Mouse (Mus musculus): ENCODE data around the gene Iqsec3. TPM values are rescaled to one million over a fixed set of nuclear protein-coding genes. Genes with fewer than 3 reads are reported as not detected.
A peak's percentile ranks its signal among the peaks of the same experiment; 100 is the strongest.
"Not testable (repeated sequence)": the region's sequence is repeated elsewhere in the genome, so short reads cannot be mapped to it uniquely, and the experiment has no call there.

Iqsec3 gene
- polyA plus RNA-seq, 1 experiment, result 0.23 TPM

DNA sequence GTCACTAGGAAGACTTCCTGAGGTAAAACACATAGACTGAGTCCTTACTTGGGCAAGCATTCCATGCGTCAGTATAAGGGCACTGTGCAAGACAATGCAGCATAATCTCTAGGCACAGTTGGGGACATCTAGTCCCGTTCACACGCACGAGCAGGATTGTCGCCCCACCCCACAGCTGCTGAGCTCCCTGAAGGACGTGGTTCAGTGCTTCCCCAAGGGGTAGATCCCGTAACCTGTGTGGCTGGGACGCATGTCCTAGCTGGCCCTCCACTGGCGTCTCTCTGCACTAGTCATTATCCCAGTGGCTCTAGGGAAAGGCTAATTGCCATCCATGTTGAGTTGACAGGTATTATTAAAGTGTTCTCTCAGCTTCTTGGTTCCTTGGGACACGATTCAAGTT lies 91.4 kb downstream of the Iqsec3 start:
- Histone ChIP-seq H3K4me1 (ENCODE audit: control insufficient read depth, insufficient read depth, insufficient read length, low read length) (no peaks in the 10 kb centered on the region), H3K4me3 (ENCODE audit: low read depth, low read length) (no peak overlapping the region), H3K36me3 (ENCODE audit: control insufficient read depth, insufficient read depth, low read length) (no peaks in the 10 kb centered on the region), H3K27ac (ENCODE audit: insufficient read depth, low read depth, low read length) (no peak overlapping the region), H3K27me3 (ENCODE audit: control insufficient read depth, insufficient read depth, low read length) (no peaks in the 10 kb centered on the region)
- WGBS, result 54% methylated on average over 10 of the region's 10 CpGs
- TF ChIP-seq POLR2A (IDR thresholded peaks at IDR 0.05; ENCODE audit: low read depth, low read length) (no peak), CTCF (IDR thresholded peaks at IDR 0.05; ENCODE audit: extremely low read depth, insufficient read length, insufficient replicate concordance, low read depth, low read length) (no peak)

DNA sequence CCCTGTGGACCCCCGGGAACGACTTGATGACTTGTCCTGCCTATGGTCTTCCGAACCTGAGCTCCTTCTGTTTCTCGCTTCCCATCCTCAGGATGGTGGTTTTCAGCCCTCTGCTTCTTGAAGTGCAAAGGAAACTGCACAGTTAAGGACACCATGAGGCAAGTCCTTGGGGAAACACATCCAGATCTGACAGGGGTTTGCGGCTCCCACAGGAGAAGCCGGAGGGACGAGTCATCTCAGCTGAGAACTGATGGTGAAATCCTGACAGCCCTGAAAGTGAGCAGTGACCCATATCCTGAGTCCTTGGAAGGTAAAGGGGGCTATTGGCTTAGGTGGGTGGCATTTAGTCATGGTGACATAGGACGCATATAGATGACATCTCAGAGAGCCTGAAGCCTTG lies 92.9 kb downstream of the Iqsec3 start:
- WGBS, result 79% methylated on average over 8 of the region's 8 CpGs
- TF ChIP-seq CTCF (IDR thresholded peaks at IDR 0.05; ENCODE audit: extremely low read depth, insufficient read length, insufficient replicate concordance, low read depth, low read length) (no peak), POLR2A (IDR thresholded peaks at IDR 0.05; ENCODE audit: low read depth, low read length) (no peak)

DNA sequence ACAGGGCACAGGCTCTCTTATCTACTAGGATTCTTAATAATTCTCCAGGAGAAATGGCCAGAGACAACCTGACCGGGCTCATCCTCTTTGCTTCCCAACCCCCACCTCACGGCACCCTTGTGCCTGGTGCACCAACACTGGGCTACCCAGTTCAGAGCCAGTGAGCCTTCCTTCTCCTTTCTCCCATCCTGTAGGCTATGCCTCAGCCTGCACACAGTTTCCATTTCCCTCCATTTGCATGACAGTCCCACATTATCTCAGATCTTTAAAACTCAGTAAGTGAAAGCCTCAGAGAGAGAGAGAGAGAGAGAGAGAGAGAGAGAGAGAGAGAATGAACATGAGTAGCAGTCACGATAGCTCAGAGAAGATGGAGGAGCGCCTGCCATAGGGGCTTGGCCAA lies 95.2 kb downstream of the Iqsec3 start:
- TF ChIP-seq CTCF (IDR thresholded peaks at IDR 0.05; ENCODE audit: extremely low read depth, insufficient read length, insufficient replicate concordance, low read depth, low read length) (no peak), POLR2A (IDR thresholded peaks at IDR 0.05; ENCODE audit: low read depth, low read length) (no peak)
- no peak overlapping the region for H3K27ac ChIP-seq (ENCODE audit: insufficient read depth, low read depth, low read length)
- 46% methylated on average over 4 of the region's 4 CpGs for WGBS
- no peak overlapping the region for H3K4me3 ChIP-seq (ENCODE audit: low read depth, low read length)
- no peaks in the 10 kb centered on the region for H3K27me3 ChIP-seq (ENCODE audit: control insufficient read depth, insufficient read depth, low read length)
- no peaks in the 10 kb centered on the region for H3K36me3 ChIP-seq (ENCODE audit: control insufficient read depth, insufficient read depth, low read length)
- no peaks in the 10 kb centered on the region for H3K4me1 ChIP-seq (ENCODE audit: control insufficient read depth, insufficient read depth, insufficient read length, low read length)

More for the DNA sequence above, 92.9 kb downstream of the Iqsec3 start:
- Histone ChIP-seq H3K4me1 (ENCODE audit: control insufficient read depth, insufficient read depth, insufficient read length, low read length) (no peaks in the 10 kb centered on the region), H3K27me3 (ENCODE audit: control insufficient read depth, insufficient read depth, low read length) (no peaks in the 10 kb centered on the region), H3K4me3 (ENCODE audit: low read depth, low read length) (no peak overlapping the region), H3K36me3 (ENCODE audit: control insufficient read depth, insufficient read depth, low read length) (no peaks in the 10 kb centered on the region), H3K27ac (ENCODE audit: insufficient read depth, low read depth, low read length) (no peak overlapping the region)

DNA sequence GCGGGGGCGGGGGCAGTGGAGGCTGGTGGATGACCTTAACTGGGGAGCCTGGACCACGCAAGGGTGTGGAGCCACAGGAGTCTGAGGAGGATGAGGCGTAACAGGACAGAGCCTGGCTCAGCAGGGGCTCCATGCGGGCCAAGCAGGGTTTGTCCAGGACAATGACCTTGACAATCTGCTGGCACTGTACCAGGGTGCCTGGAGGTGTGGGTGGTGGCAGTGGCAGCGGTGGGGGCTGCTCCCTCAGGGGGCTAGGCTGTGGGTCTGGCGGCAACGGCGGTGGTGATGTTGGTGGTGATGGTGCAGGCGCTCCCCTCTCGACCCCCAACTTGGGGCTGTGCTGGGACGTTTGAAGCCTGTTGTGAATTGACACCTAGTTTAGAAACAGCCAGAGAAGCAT lies 97.3 kb downstream of the Iqsec3 start:
- TF ChIP-seq CTCF (IDR thresholded peaks at IDR 0.05; ENCODE audit: extremely low read depth, insufficient read length, insufficient replicate concordance, low read depth, low read length), result no peak
- no peak for TF ChIP-seq POLR2A (IDR thresholded peaks at IDR 0.05; ENCODE audit: low read depth, low read length)
- H3K4me1 ChIP-seq (ENCODE audit: control insufficient read depth, insufficient read depth, insufficient read length, low read length), result no peaks in the 10 kb centered on the region
- no peak overlapping the region for H3K4me3 ChIP-seq (ENCODE audit: low read depth, low read length)
- no peaks in the 10 kb centered on the region for H3K36me3 ChIP-seq (ENCODE audit: control insufficient read depth, insufficient read depth, low read length)
- H3K27ac ChIP-seq (ENCODE audit: insufficient read depth, low read depth, low read length), result no peak overlapping the region
- no peaks in the 10 kb centered on the region for H3K27me3 ChIP-seq (ENCODE audit: control insufficient read depth, insufficient read depth, low read length)
- 71% methylated on average over 12 of the region's 12 CpGs for WGBS

DNA sequence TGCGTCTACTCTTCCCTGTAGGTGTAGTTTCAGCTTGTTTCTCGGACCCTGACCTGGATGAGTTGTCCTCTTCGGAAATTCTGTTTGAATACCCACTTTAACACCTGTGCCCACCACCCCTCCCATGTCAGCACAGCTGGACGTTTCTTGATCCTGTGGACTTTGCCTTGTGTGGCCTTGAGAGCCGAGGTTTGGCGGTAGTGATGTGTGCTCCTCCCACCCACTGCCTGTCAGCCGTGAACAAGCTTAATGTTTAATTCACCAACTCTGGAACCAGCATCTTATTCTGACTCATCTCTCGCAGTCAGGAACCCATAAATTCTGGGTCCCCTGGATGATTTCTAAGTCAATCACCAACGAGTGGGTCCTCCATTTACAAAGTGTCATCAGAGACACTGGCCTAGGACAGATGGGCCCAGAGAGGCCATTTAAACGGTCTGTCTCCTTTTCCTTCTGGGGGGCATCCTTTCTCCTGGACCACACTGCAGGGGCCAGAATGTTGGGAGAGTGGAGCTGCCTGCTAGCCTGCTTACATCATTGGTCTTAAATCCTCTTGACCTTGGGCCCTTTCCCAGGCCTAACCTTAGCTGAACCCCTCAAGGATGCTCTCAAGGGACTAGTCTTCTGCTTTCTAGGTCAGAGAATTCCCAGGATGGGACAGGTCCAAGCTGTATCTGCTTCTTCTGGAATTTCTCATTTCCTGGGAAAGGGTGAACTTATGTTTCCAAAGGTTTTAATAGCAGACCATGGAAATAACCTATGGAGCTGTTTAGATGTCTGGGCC lies 102.1 kb downstream of the Iqsec3 start:
- 30% methylated on average over 10 of the region's 10 CpGs for WGBS
- TF ChIP-seq POLR2A (IDR thresholded peaks at IDR 0.05; ENCODE audit: low read depth, low read length), result no peak
- TF ChIP-seq CTCF (IDR thresholded peaks at IDR 0.05; ENCODE audit: extremely low read depth, insufficient read length, insufficient replicate concordance, low read depth, low read length), result no peak

DNA sequence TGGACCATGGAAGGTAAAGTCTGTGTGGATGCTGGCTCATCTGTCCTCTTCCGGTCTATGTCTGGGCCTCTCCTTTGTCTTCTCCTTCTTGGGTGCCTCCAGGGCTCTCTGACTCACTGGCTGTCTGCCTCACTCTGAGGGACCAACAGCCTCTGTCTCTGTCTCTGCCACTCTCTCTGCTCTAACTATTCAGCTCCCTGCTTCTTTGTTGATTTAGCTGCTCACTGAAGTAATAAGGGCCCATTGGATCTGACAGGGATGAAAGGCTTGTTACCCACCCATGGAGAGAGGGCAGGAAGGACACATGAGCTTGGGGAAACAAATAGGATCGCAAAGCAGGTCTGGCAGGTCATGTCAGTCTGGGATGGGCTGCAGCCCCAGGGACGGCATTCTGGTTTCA lies 106.4 kb downstream of the Iqsec3 start:
- TF ChIP-seq POLR2A (IDR thresholded peaks at IDR 0.05; ENCODE audit: low read depth, low read length), result no peak
- no peak for TF ChIP-seq CTCF (IDR thresholded peaks at IDR 0.05; ENCODE audit: extremely low read depth, insufficient read length, insufficient replicate concordance, low read depth, low read length)
- 46% methylated on average over 3 of the region's 3 CpGs for WGBS
- H3K27ac ChIP-seq (ENCODE audit: insufficient read depth, low read depth, low read length), result no peak overlapping the region
- no peak overlapping the region for H3K4me3 ChIP-seq (ENCODE audit: low read depth, low read length)
- H3K4me1 ChIP-seq (ENCODE audit: control insufficient read depth, insufficient read depth, insufficient read length, low read length), result no peaks in the 10 kb centered on the region
- H3K27me3 ChIP-seq (ENCODE audit: control insufficient read depth, insufficient read depth, low read length), result no peaks in the 10 kb centered on the region
- no peaks in the 10 kb centered on the region for H3K36me3 ChIP-seq (ENCODE audit: control insufficient read depth, insufficient read depth, low read length)

More for the DNA sequence above, 102.1 kb downstream of the Iqsec3 start:
- Histone ChIP-seq H3K4me1 (ENCODE audit: control insufficient read depth, insufficient read depth, insufficient read length, low read length) (no peaks in the 10 kb centered on the region), H3K27ac (ENCODE audit: insufficient read depth, low read depth, low read length) (no peak overlapping the region), H3K4me3 (ENCODE audit: low read depth, low read length) (no peak overlapping the region), H3K36me3 (ENCODE audit: control insufficient read depth, insufficient read depth, low read length) (no peaks in the 10 kb centered on the region), H3K27me3 (ENCODE audit: control insufficient read depth, insufficient read depth, low read length) (no peaks in the 10 kb centered on the region)

DNA sequence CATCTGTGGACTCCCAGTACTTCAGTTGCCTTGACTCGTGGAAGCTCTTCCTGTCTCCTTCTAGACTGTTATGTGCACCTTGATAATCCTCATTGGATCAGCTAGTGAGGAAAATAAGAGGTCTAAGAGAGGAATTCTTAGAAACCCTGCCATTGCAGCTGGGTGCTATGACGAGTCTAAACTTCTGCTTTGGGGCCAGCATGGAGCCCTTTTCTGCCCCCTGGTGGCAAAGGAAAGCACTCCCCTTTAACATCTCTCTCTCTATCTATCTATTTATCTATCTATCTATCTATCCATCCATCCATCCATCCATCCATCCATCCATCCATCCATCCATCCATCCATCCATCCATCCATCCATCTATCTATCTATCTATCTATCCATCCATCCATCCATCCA lies 106.9 kb downstream of the Iqsec3 start:
- TF ChIP-seq CTCF (IDR thresholded peaks at IDR 0.05; ENCODE audit: extremely low read depth, insufficient read length, insufficient replicate concordance, low read depth, low read length), result peak; percentile 55; the same call in 1 of the 2 replicates
- whole genome bisulfite sequencing, result 12% methylated on average over 2 of the region's 2 CpGs

More for the DNA sequence above, 106.9 kb downstream of the Iqsec3 start:
- H3K4me1 ChIP-seq (ENCODE audit: control insufficient read depth, insufficient read depth, insufficient read length, low read length); H3K4me3 ChIP-seq (ENCODE audit: low read depth, low read length); H3K27me3 ChIP-seq (ENCODE audit: control insufficient read depth, insufficient read depth, low read length); H3K27ac ChIP-seq (ENCODE audit: insufficient read depth, low read depth, low read length); H3K36me3 ChIP-seq (ENCODE audit: control insufficient read depth, insufficient read depth, low read length): not testable (repeated sequence)

Measured in small intestine, adult 2 months (tissue).